Mouse (Mus musculus) urinary bladder, adult 2 months (tissue): Measurements from ENCODE around the gene Dnah8. TPM values are rescaled to one million over a fixed set of nuclear protein-coding genes. Genes with fewer than 3 reads are reported as not detected.

Source experiments
- DNase-seq: peaks from one replicate; pipeline ENCODE4 v3.0.0; 2022; ENCODE audit warnings: low spot score
- polyA plus RNA-seq: library from polyadenylated mRNA; depleted of rRNA; stranded (reverse); fragments of >200 nt; gene quantifications from 2 replicates; pipeline ENCODE4 v1.2.3, GENCODE M21; 2012

The Dnah8 gene
- polyA plus RNA-seq, 1 experiment = 0.78 TPM

DNA sequence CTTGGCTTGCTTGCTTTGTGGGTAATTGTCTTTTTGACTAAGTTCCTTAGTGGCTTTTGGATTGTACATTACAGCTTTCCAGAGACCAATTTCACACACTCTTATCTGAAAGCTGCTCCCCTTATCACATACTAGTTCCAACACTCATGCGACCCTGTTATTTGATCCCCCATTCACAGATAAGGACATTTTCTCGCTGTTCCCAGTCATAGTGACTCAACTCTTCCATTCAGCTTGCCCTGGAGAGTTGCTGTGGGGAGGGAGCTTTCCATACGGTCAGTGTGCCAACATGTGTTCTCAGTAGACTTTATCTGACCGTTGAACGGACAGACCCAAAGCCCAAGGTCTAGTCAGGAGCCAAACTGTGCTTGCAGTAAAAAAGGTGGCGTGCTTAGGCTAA lies 197.0 kb downstream of the Dnah8 start:
- DNase-seq = no peak

- DNase-seq = no peak
Measured at GRCm38 (mm10) chr17:30824473-30824872, 200.3 kb downstream of the Dnah8 start.

DNA sequence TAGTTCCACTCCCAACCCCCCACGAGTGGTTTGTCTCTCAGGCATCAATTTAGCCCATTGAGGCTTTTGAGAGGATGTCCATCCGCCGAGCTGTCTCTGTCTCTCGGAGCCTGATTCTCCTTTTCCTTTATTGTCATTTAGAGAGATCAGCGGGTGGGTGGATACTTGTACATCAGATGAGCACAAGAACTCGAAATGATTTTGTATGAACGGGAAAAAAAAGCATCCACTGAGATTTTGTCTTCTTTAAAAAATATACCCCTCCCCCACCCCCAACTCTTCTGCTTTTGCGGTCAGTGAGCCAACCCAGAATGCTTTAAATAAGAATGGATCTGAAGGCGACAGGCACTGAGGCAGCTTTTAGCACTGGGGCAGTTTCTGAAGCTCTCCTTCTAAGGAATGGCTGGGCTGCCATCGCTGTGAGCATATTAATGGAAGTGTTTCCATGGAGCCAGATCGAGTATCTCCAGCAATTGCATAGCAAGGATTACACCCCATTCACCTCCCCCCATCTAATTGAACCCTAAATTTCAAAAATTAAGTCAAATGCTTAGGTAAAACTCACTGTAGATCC lies 201.7 kb downstream of the Dnah8 start:
- no peak for DNase-seq

GRCm38 (mm10) chr17:30831170-30831569 lies 207.0 kb downstream of the Dnah8 start:
- DNase-seq = no peak

DNA sequence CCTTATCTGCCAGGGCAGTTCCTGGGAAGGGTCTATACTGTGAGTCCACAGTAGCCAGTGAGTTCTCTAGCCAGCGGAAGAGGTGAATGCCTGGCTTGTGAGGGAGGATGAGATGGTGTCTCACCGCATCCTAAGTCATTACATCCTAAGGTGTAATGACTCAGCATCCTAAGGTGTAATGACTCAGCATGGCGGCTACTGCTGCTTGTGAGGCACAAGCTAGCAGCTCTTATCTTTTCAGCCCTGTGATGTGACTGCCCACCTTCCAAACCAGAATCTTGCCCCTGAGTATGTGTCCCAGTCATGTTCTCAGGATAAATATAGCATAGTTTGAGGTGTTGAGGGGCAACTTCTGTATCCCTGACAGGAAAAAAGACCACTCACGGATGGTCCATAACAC lies 211.3 kb downstream of the Dnah8 start:
- DNase-seq = no peak

- no peak for DNase-seq
Measured at GRCm38 (mm10) chr17:30837031-30837430, 212.9 kb downstream of the Dnah8 start.

- no peak for DNase-seq
Measured at GRCm38 (mm10) chr17:30840046-30840445, 215.9 kb downstream of the Dnah8 start.

DNA sequence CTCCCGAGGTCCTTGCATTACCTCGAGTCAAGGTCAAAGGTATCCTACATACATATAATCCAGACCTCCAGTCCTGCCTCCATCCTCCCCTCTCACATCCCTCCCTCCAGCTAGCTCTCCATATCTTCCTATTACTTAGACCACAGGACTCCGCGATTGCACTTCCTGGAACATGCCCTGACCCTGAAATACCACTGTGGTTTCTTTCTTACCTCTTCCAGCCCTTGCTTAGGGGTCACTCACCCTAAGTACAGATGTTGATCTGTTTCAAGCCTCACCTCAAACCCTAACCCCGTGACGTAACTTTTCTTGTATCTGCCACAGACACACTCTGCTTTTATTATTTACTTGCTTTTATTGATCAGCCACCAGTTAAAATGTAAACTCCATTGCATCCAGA lies 218.2 kb downstream of the Dnah8 start:
- no peak for DNase-seq

DNA sequence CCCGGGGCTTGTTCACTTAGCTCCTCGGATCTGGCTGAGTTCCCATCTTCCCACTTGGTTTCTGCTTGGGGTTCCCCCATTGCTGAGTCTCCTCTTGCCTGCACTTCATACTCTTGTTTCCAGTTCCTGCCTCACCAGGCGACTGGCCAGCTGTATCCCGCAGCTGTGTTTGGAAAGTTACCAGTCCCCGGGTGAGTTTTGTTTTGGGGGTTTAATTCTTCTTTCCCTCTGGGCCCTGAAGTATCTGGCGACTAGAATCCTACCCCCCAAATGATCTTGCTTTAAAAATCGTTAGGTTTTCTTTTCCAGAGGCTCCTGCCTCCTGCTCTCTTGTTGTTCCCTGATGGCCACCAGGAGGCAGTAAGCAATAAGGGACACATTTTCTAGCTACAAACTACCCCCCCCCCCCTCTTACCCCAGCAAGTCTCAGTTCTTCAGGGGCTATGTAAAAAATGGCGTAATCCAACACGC lies 220.2 kb downstream of the Dnah8 start:
- DNase-seq = no peak

DNA sequence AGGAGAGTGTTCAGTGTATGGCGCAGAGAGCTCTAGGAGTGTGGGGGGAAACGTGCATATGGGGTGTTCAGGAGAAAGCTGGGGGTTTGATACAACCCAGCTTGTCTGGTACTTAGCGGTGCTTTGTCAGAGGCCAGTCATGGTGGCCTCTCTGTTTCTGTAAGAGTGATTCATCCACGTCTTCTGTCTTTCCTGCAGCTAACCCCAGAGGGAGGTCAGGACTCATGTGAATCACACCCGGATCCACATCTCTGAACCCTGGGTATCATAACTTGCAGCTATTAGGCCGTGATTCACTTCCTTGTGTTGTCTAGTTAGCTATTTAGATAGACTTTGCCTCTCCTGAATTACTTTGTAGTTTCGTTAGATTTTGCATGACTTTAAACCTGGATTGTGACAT lies 223.3 kb downstream of the Dnah8 start:
- no peak for DNase-seq

GRCm38 (mm10) chr17:30848086-30848485 lies 223.9 kb downstream of the Dnah8 start:
- no peak for DNase-seq

GRCm38 (mm10) chr17:30848804-30849203 lies 224.7 kb downstream of the Dnah8 start:
- no peak for DNase-seq

GRCm38 (mm10) chr17:30849813-30850212 lies 225.7 kb downstream of the Dnah8 start:
- no peak for DNase-seq

DNA sequence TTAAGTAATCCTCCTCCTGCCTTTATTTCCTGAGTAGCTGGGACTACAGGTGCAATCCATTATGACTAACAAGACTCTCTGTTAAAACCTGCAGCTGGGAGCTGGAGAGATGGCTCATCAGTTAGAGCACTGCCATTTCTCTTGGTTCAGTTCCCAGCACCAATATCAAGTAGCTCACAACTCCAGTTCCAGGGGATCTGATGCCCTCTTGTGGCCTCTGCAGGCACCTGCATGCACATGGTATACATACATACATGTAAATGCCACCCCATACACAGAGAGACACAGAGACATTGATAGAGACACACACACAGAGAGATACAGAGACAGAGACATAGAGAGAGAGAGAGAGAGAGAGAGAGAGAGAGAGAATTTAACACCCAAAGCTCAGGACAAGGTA lies 228.2 kb downstream of the Dnah8 start:
- DNase-seq = no peak

GRCm38 (mm10) chr17:30857347-30857746 lies 233.2 kb downstream of the Dnah8 start:
- no peak for DNase-seq

- no peak for DNase-seq
Measured at GRCm38 (mm10) chr17:30858586-30859259, 234.6 kb downstream of the Dnah8 start.

- no peak for DNase-seq
Measured at GRCm38 (mm10) chr17:30859989-30860585, 235.9 kb downstream of the Dnah8 start.

DNA sequence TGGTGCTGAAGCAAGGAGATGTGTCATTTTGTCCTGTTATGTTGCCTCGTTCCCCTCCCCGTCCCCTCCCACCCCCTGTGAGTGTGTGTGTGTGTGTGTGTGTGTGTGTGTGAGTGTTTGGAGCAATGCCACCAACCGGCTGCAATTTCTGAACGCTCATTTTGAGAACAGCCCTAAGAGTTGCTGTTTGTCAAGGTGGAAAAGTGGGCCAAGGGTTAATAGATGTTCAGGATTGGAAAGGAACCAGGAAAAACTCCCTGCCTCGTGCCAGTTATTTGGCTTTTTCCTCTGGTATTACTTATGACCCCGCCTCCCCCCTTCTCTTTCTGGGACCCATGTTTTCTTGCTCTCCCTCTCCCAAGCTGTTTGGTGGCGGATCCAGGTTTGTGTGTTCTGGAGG lies 236.5 kb downstream of the Dnah8 start:
- no peak for DNase-seq

- DNase-seq = no peak
Measured at GRCm38 (mm10) chr17:30866281-30866680, 242.1 kb downstream of the Dnah8 start.

- no peak for DNase-seq
Measured at GRCm38 (mm10) chr17:30866966-30867365, 242.8 kb downstream of the Dnah8 start.

DNA sequence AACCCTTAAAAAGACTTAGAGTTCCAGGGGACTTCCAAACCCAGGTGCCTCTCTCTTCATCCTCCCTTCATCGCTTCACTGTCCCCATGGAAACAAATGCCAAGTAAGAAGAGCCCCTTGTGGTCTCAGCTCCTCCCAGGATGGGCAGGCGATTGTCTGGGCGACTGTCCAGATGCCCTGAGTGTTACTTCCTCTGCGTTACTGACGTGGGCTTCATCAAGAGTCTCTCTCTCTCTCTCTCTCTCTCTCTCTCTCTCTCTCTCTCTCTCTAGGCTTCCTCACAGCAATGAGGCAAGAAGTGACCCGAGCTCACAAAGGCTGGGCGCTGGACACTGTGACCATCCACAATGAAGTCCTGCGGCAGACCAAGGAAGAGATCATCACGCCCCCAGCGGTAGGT lies 246.9 kb downstream of the Dnah8 start:
- DNase-seq = no peak

- no peak for DNase-seq
Measured at GRCm38 (mm10) chr17:30874276-30874675, 250.1 kb downstream of the Dnah8 start.

- no peak for DNase-seq
Measured at GRCm38 (mm10) chr17:30877456-30877855, 253.3 kb downstream of the Dnah8 start.
